Mouse (Mus musculus) erythroblast, embryonic 14.5 days (primary cell): ENCODE data around the gene Elf1. TPM values are rescaled to one million over a fixed set of nuclear protein-coding genes. Genes with fewer than 3 reads are reported as not detected.

Experiments
- H3K27me3 ChIP-seq: 2 replicates; pipeline ENCODE4 v1.6.1; 2012; ENCODE audit warnings: inconsistent platforms; ENCODE audit not compliant: control insufficient read depth
- H3K36me3 ChIP-seq: 2 replicates; pipeline ENCODE4 v1.6.1; 2012; ENCODE audit warnings: mild to moderate bottlenecking, inconsistent platforms; ENCODE audit not compliant: control insufficient read depth
- H3K4me1 ChIP-seq: 2 replicates; pipeline ENCODE4 v1.6.1; 2012; ENCODE audit warnings: inconsistent platforms; ENCODE audit not compliant: control insufficient read depth
- H3K4me3 ChIP-seq: replicated peaks from 2 replicates; pipeline ENCODE3; 2012; ENCODE audit warnings: moderate library complexity, mild to moderate bottlenecking, inconsistent platforms
- H3K9me3 ChIP-seq: 2 replicates; pipeline ENCODE4 v1.6.1; 2012; ENCODE audit warnings: low read length, inconsistent platforms, mixed read lengths; ENCODE audit not compliant: control insufficient read depth
- GATA1 ChIP-seq: IDR thresholded peaks from 2 replicates; pipeline ENCODE4 v1.6.1; 2012; ENCODE audit warnings: low read length, inconsistent platforms, mixed read lengths
- TAL1 ChIP-seq: IDR thresholded peaks from 3 replicates; pipeline ENCODE4 v1.6.1; 2012; ENCODE audit warnings: low read length, inconsistent platforms, mixed read lengths
- polyA plus RNA-seq: library from polyadenylated mRNA; stranded (reverse); fragments of >175 nt; gene quantifications from 2 replicates; pipeline ENCODE4 v1.2.3, GENCODE M21; 2012

The Elf1 gene
- polyA plus RNA-seq, 1 experiment = 0.69 TPM

DNA sequence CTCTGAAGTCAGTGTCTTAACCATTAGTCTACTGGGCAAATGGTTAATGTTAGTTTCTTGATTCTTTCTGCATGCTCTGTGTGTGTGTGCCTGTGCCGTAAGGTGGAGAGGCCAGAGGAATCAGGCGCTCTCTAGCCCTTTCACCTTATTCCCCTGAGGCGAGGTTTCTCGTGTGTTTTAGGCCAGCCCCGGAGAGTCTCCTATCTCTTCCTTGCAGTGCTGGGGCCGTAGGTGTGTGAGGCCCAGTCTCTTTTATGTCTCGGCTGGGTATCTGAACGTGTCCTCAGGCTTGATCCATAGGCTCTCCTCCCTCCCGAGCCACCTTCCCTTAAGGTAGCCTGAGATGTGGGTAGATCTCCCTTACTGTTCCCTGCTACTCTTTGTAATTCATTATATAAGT is 25.2 kb downstream of the Elf1 start:
- TF ChIP-seq GATA1 = 0 out of 2 replicates have a peak, but pooled peaks have one; percentile 20
- TF ChIP-seq TAL1 = peak; percentile 69
- H3K4me3 ChIP-seq = peak overlapping the region; percentile 45
- H3K36me3 ChIP-seq = peaks cover 50% of the 10 kb centered on the region
- H3K4me1 ChIP-seq = peaks cover 85% of the 10 kb centered on the region
- H3K27me3 ChIP-seq = no peaks in the 10 kb centered on the region
- no peaks in the 10 kb centered on the region; the same call in 1 of the 2 replicates for H3K9me3 ChIP-seq

DNA sequence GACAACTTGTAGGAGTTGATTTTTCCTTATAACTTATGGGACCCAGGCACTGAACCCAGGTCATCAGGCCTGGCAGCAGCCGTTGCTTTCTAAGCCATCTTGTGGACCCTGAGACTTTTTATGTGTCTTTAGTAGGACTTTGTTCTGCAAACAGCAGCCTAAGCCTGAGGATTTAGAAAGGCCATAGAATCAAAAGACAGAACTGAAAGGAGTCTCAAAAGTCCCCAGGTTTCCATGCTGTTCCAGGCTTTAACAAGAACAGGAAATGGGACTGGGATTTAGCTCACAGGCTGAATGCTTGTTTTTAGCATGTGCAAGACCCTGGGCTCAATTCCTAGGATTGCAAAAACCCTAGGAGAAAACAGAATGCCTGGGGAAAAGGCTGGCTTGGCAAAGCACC is 26.9 kb downstream of the Elf1 start:
- no peak overlapping the region for H3K4me3 ChIP-seq
- H3K4me1 ChIP-seq = peaks cover 83% of the 10 kb centered on the region
- H3K36me3 ChIP-seq = peaks cover 39% of the 10 kb centered on the region
- no peak for TF ChIP-seq TAL1
- TF ChIP-seq GATA1 = no peak
- H3K27me3 ChIP-seq = no peaks in the 10 kb centered on the region
- no peaks in the 10 kb centered on the region for H3K9me3 ChIP-seq

DNA sequence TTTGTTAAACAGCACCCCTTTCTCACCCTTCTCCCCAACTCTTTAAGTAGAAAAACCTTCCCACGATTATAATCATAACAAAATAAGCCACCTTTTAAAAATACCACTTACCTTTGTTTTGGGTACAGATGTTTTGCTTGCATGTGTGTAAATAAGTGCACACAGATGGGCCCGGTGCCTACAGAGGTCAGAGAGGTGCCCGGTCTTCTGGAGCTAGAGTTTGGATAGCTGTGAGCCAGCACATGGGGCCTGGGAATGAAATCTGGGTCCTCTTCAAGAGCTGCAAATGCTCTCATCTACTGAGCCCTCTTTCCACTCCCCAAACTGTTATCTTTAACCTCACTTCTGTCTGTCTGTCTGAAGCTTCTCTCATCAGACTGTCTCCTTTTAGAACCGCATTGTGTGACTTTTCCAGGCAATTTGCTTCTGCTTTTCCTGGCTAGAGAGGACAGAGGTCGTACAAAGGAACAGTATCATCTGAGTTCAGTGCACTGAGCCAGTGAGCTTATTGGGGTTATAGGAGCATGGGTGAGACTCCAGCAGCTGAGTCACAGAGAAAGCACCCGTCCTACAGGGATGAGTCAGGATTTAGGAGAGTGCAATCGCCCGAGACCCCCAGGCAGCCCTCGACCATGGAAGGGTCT is 27.8 kb downstream of the Elf1 start:
- Histone ChIP-seq H3K4me3 (no peak overlapping the region), H3K27me3 (no peaks in the 10 kb centered on the region), H3K9me3 (no peaks in the 10 kb centered on the region), H3K4me1 (peaks cover 80% of the 10 kb centered on the region), H3K36me3 (peaks cover 38% of the 10 kb centered on the region)
- TF ChIP-seq TAL1 (no peak), GATA1 (no peak)

DNA sequence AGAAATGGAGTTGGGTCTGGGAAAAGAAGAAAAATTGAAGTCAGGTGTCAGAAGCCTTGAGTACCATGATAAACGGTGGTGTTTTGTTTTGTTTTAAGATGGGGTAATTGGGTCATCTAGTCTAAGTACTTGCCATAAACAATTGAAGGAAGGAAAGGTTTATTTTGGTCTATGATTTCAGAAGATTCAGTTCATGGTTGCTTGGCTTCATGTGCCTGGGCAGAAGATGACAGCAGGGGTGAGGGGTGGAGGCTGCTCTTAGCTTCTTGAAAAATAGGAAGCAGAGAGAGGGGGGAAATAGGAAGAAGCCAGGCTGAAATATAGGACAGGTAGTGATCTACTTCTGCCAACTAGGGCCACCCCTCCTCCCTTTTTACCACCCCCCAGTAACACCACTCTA is 30.5 kb downstream of the Elf1 start:
- Histone ChIP-seq H3K4me1 (peaks cover 76% of the 10 kb centered on the region), H3K9me3 (no peaks in the 10 kb centered on the region), H3K36me3 (peaks cover 33% of the 10 kb centered on the region), H3K4me3 (no peak overlapping the region), H3K27me3 (no peaks in the 10 kb centered on the region)
- TF ChIP-seq TAL1 (no peak), GATA1 (no peak)

DNA sequence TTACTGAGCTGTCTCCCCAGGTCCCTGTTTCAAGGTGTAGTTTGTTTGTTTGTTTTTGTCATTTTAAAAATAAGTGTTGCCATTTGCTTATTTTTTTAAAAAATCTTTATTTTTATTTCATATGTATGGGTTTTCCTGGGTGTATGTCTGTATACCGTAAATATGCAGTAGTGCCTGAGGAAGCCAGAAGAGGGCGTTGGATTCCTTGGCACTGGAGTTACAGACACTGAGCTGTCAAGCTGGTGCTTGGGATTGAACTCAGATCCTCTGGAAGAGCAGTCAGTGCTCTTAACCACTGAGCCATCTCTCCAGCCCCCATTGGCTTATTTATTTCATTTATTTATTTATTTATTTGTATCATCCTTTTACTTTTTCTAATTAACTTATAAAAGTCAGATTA is 33.0 kb downstream of the Elf1 start:
- TF ChIP-seq TAL1 (no peak), GATA1 (no peak)
- peaks cover 74% of the 10 kb centered on the region for H3K4me1 ChIP-seq
- peaks cover 28% of the 10 kb centered on the region for H3K36me3 ChIP-seq
- H3K4me3 ChIP-seq = no peak overlapping the region
- H3K9me3 ChIP-seq = no peaks in the 10 kb centered on the region
- no peaks in the 10 kb centered on the region for H3K27me3 ChIP-seq

DNA sequence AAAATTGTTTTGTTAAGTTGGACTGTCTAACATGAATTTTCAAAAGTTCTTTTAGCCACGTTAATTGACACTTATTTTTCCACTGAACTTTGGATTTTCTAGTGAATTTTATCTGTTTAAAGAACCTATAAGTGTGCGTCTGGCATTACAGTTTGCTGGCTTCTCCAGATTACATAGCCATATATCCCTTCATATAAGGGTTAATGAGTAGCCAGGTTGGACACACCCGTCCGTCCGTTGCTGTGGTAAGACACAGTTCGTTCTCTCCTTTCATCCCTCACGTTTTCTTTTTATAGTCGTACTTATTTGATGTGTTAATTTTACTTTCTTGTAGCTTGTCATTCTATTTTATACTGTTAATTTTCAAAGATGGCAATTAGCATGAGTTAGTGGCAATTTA is 34.1 kb downstream of the Elf1 start:
- Histone ChIP-seq H3K4me3 (peak overlapping the region; percentile 59), H3K36me3 (peaks cover 25% of the 10 kb centered on the region), H3K4me1 (peaks cover 78% of the 10 kb centered on the region), H3K27me3 (no peaks in the 10 kb centered on the region), H3K9me3 (no peaks in the 10 kb centered on the region)
- TF ChIP-seq TAL1 = no peak
- TF ChIP-seq GATA1 = no peak

DNA sequence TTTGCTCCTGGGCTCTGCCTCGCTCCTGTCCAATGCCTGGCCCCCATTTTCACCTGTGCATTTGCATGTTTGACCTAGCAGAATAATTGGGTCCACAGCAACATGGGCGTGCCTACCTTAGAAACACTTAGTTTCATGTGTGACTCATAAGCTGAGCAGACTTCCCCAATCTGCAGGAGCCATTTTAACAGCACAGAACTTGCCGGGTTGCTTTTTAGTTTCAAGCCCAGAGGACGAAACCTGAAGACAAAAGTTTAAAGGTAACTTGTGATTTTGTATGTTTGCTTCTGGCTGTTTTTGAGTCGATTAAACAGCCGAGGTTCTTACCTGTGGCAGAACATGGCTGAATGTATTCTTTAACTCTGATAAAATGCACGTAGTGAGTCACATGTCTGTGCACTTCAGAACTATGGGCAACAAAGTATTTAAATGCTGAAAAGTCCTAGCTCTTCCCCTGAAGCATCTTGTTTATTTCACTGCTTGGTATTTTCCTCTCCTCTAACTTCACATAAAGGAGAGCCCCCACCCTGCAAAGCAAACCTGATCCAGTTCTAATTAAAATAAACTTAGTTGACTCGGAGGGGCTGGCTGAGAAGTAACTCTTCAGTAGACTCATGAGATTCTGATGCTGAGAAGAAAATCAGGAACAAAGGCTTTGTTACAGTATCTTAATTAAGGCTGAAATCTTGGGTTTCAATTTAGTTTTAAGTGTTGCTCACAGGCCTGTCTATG is 34.7 kb downstream of the Elf1 start:
- peak overlapping the region; percentile 59 for H3K4me3 ChIP-seq
- no peak for TF ChIP-seq GATA1
- TF ChIP-seq TAL1 = no peak
- no peaks in the 10 kb centered on the region for H3K27me3 ChIP-seq
- H3K9me3 ChIP-seq = no peaks in the 10 kb centered on the region
- H3K36me3 ChIP-seq = peaks cover 22% of the 10 kb centered on the region
- H3K4me1 ChIP-seq = peaks cover 76% of the 10 kb centered on the region

DNA sequence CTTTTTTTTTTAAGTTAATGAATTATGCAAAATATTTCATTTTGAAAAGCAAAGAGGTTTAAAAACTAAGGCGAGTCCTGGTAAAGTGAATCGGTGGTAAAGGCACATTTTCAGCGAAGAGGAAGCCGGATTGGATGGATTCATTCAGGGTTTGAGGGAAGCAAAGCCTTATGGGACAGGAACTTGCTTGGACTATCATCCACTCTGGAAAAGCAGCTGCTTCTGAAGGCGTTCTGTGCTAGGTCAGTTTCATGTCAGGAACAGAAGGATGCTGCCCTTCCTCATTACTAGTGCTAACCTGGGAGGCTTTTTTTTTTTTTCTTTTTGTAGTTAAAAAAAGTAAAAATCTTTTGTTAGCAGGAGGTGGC is 35.2 kb downstream of the Elf1 start:
- TF ChIP-seq TAL1 = no peak
- no peak for TF ChIP-seq GATA1
- Histone ChIP-seq H3K9me3 (no peaks in the 10 kb centered on the region), H3K4me3 (peak overlapping the region; percentile 59), H3K4me1 (peaks cover 77% of the 10 kb centered on the region), H3K36me3 (peaks cover 22% of the 10 kb centered on the region), H3K27me3 (no peaks in the 10 kb centered on the region)

DNA sequence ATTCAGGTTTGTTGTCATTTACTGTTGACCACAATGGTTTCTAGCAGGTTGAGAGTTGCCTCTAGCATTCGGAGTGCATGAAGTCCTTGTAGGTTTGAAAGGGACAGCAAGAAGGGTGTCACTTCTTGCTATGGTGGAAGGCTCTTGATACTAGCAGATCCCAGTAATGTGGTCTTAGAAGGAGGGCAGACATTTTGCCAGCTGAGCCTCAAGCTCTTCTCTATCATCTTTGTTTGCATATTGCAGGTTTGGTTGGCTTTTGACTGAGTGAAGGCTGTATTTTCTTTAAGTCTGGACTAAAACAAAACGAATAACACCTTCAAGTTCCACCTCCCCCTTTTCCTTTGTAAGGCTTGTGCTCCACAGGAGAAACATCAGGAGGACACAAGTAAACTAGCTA is 35.8 kb downstream of the Elf1 start:
- peaks cover 22% of the 10 kb centered on the region for H3K36me3 ChIP-seq
- H3K4me3 ChIP-seq = peak overlapping the region; percentile 59
- H3K9me3 ChIP-seq = no peaks in the 10 kb centered on the region
- TF ChIP-seq TAL1 (no peak), GATA1 (no peak)
- H3K27me3 ChIP-seq = no peaks in the 10 kb centered on the region
- peaks cover 77% of the 10 kb centered on the region for H3K4me1 ChIP-seq
